Mouse (Mus musculus) forebrain, embryonic 11.5 days (tissue): ENCODE measurements at regions not wholly inside any gene's neighbourhood (a gene's known extent, or its start where the extent isn't known, plus 50 kb on each side); places are given as distances from the start of the nearest gene placed in this dataset.
"Not testable (repeated sequence)": the region's sequence is repeated elsewhere in the genome, so short reads cannot be mapped to it uniquely, and the experiment has no call there.

Experiments
- ATAC-seq: fragments of 200-750 bp; cut with Nextera tagmentation; replicated peaks from 2 replicates; pipeline ENCODE4 v1.8.0; 2017; ENCODE audit warnings: moderate TSS enrichment; ENCODE audit not compliant: low FRiP score
- DNase-seq: peaks from one replicate; pipeline ENCODE4 v3.0.0-alpha.2; 2017; ENCODE audit warnings: low spot score
- H3K27ac ChIP-seq: fragments of 300-500 bp; sonication (generic); 2 replicates; pipeline ENCODE4 v1.5.1; 2014; ENCODE audit warnings: low read depth, low read length
- H3K27me3 ChIP-seq: fragments of 300-500 bp; sonication (generic); 2 replicates; pipeline ENCODE4 v1.6.1; 2014; ENCODE audit warnings: mild to moderate bottlenecking, low read length, mixed read lengths; ENCODE audit not compliant: control insufficient read depth, insufficient read depth
- H3K36me3 ChIP-seq: fragments of 300-500 bp; sonication (generic); 2 replicates; pipeline ENCODE4 v1.6.1; 2014; ENCODE audit warnings: mild to moderate bottlenecking, low read length, moderate library complexity, mixed read lengths; ENCODE audit not compliant: control insufficient read depth, insufficient read depth
- H3K4me1 ChIP-seq: fragments of 300-500 bp; sonication (generic); replicated peaks from 2 replicates; pipeline ENCODE4 v1.6.1; 2014; ENCODE audit warnings: low read length, mixed read lengths; ENCODE audit not compliant: control insufficient read depth, insufficient read depth
- H3K4me2 ChIP-seq: fragments of 300-500 bp; sonication (generic); 2 replicates; pipeline ENCODE4 v1.6.1; 2014; ENCODE audit warnings: low read depth, mild to moderate bottlenecking, low read length, moderate library complexity, mixed read lengths; ENCODE audit not compliant: severe bottlenecking
- H3K4me3 ChIP-seq: fragments of 300-500 bp; sonication (generic); 2 replicates; pipeline ENCODE4 v1.5.1; 2014; ENCODE audit warnings: low read depth, low read length
- H3K9ac ChIP-seq: fragments of 300-500 bp; sonication (generic); 2 replicates; pipeline ENCODE4 v1.6.1; 2014; ENCODE audit warnings: low read length
- H3K9me3 ChIP-seq: fragments of 300-500 bp; sonication (generic); 2 replicates; pipeline ENCODE4 v1.6.1; 2016; ENCODE audit warnings: low read length, mixed read lengths; ENCODE audit not compliant: control insufficient read depth
- WGBS: fragments of 180-500 bp; shearing (Covaris S2); extraction: QIAGEN DNeasy Blood & Tissue Kit; methylation state at CpG from one replicate; pipeline ENCODE4 v1.1.7; 2014; 5-methylcytosine and 5-hydroxymethylcytosine counted together

GRCm38 (mm10) chr6:75089971-75090370 lies 1407.6 kb downstream of the Gm9008 start:
- H3K27ac ChIP-seq, result no peak overlapping the region
- no peak overlapping the region for H3K4me3 ChIP-seq
- H3K27me3 ChIP-seq, result no peaks in the 10 kb centered on the region
- DNase-seq (no peak), ATAC-seq (no peak)
- no peaks in the 10 kb centered on the region for H3K9me3 ChIP-seq
- no peaks in the 10 kb centered on the region for H3K36me3 ChIP-seq
- 86% methylated on average over 2 of the region's 2 CpGs for WGBS
- H3K4me2 ChIP-seq, result no peak overlapping the region
- H3K4me1 ChIP-seq, result no peaks in the 10 kb centered on the region
- H3K9ac ChIP-seq, result no peak overlapping the region

GRCm38 (mm10) chr6:75067758-75068157 lies 1429.8 kb downstream of the Gm9008 start:
- H3K36me3 ChIP-seq, result no peaks in the 10 kb centered on the region
- no peaks in the 10 kb centered on the region for H3K9me3 ChIP-seq
- no peak for DNase-seq
- no peak for ATAC-seq
- no peaks in the 10 kb centered on the region for H3K27me3 ChIP-seq
- H3K4me3 ChIP-seq, result no peak overlapping the region
- 87% methylated on average over 3 of the region's 3 CpGs for WGBS
- H3K4me2 ChIP-seq, result no peak overlapping the region
- no peak overlapping the region for H3K9ac ChIP-seq
- no peak overlapping the region for H3K27ac ChIP-seq
- no peaks in the 10 kb centered on the region for H3K4me1 ChIP-seq

- Histone ChIP-seq H3K27me3 (no peaks in the 10 kb centered on the region), H3K4me1 (no peaks in the 10 kb centered on the region), H3K27ac (no peak overlapping the region), H3K9me3 (no peaks in the 10 kb centered on the region), H3K4me2 (no peak overlapping the region), H3K9ac (no peak overlapping the region), H3K4me3 (no peak overlapping the region), H3K36me3 (no peaks in the 10 kb centered on the region)
- DNase-seq (no peak), ATAC-seq (peak; percentile 74; the same call in 1 of the 2 replicates)
Observed at GRCm38 (mm10) chr6:75042336-75043010, 1455.1 kb downstream of the Gm9008 start.

GRCm38 (mm10) chr6:75039451-75039850 lies 1458.1 kb downstream of the Gm9008 start:
- no peak overlapping the region for H3K4me3 ChIP-seq
- no peak overlapping the region for H3K9ac ChIP-seq
- no peaks in the 10 kb centered on the region for H3K4me1 ChIP-seq
- DNase-seq (no peak), ATAC-seq (no peak)
- no peaks in the 10 kb centered on the region for H3K9me3 ChIP-seq
- no peak overlapping the region for H3K4me2 ChIP-seq
- no peaks in the 10 kb centered on the region for H3K27me3 ChIP-seq
- no peaks in the 10 kb centered on the region for H3K36me3 ChIP-seq
- 89% methylated on average over 2 of the region's 2 CpGs for WGBS
- H3K27ac ChIP-seq, result no peak overlapping the region

- not testable (repeated sequence) for H3K36me3 ChIP-seq
Observed at GRCm38 (mm10) chr6:75037179-75037578, 1460.4 kb downstream of the Gm9008 start.

More at GRCm38 (mm10) chr6:75037179-75037578, 1460.4 kb downstream of the Gm9008 start:
- not testable (repeated sequence) for H3K27me3 ChIP-seq, H3K9me3 ChIP-seq, ATAC-seq, H3K4me3 ChIP-seq, DNase-seq, H3K27ac ChIP-seq, H3K4me1 ChIP-seq, H3K9ac ChIP-seq, H3K4me2 ChIP-seq
- WGBS, result 65% methylated on average over 1 of the region's 1 CpGs
